Mouse (Mus musculus) frontal cortex, adult 2 months (tissue): ENCODE results near the gene Omt2a. TPM values are rescaled to one million over a fixed set of nuclear protein-coding genes. Genes with fewer than 3 reads are reported as not detected.
A peak's percentile ranks its signal among the peaks of the same experiment; 100 is the strongest.
"Not testable (repeated sequence)": the region's sequence is repeated elsewhere in the genome, so short reads cannot be mapped to it uniquely, and the experiment has no call there.

Source experiments
- DNase-seq, 2 experiments: peaks; one replicate each; pipeline ENCODE4 v3.0.0; 2022; ENCODE audit warnings: low spot score in 1 of 2; ENCODE audit errors: extremely low spot score in 1 of 2
- polyA plus RNA-seq: library from polyadenylated mRNA; depleted of rRNA; stranded (reverse); fragments of >200 nt; gene quantifications from 2 replicates; pipeline ENCODE4 v1.2.3, GENCODE M21; 2012; rRNA removed

Gene Omt2a
- polyA plus RNA-seq, 1 experiment, result not detected

- DNase-seq, result not testable (repeated sequence)
Measured at GRCm38 (mm10) chr9:78299143-78299542, 15.5 kb downstream of the Omt2a start.

GRCm38 (mm10) chr9:78298232-78298631 is 16.4 kb downstream of the Omt2a start:
- DNase-seq, result no peak

- DNase-seq, result peak in 1 of 2 experiments; percentile 66
Measured at GRCm38 (mm10) chr9:78296089-78296488, 18.5 kb downstream of the Omt2a start.

- not testable (repeated sequence) for DNase-seq
Measured at GRCm38 (mm10) chr9:78294781-78295180, 19.8 kb downstream of the Omt2a start.

- DNase-seq, result not testable (repeated sequence)
Measured at GRCm38 (mm10) chr9:78293683-78294082, 20.9 kb downstream of the Omt2a start.

- DNase-seq, result not testable (repeated sequence)
Measured at GRCm38 (mm10) chr9:78292462-78292861, 22.1 kb downstream of the Omt2a start.

- not testable (repeated sequence) for DNase-seq
Measured at GRCm38 (mm10) chr9:78289723-78290122, 24.9 kb downstream of the Omt2a start, which contains the start of gene Gm10639. Gene Gm10639, plus strand, starts transcription at chr9:78289923.

GRCm38 (mm10) chr9:78289063-78289462 is 25.5 kb downstream of the Omt2a start:
- not testable (repeated sequence) for DNase-seq

- not testable (repeated sequence) for DNase-seq
Measured at GRCm38 (mm10) chr9:78282002-78282711, 32.4 kb downstream of the Omt2a start.

GRCm38 (mm10) chr9:78270945-78271344 is 43.7 kb downstream of the Omt2a start:
- not testable (repeated sequence) for DNase-seq

Other genes starting within 250 kb of the Omt2a start
- 124 TPM in 2 replicates for gene Fbxo9, start 205.7 kb downstream of the Omt2a start, polyA plus RNA-seq
- gene Ick, start 205.6 kb downstream of the Omt2a start, polyA plus RNA-seq, result 15.6 and 16.2 TPM in 2 replicates
- gene Gsta4, start 132.0 kb downstream of the Omt2a start, polyA plus RNA-seq, result 90.2 and 94.2 TPM in 2 replicates
- not detected in 2 replicates for gene Gsta1, start 84.1 kb downstream of the Omt2a start, polyA plus RNA-seq
- gene Gm3776, start 57.7 kb downstream of the Omt2a start, polyA plus RNA-seq, result not detected in 2 replicates
- not detected in 2 replicates for gene Gm10639, start 24.9 kb downstream of the Omt2a start, polyA plus RNA-seq
- not detected in 2 replicates for gene Omt2b, start 12.8 kb upstream of the Omt2a start, polyA plus RNA-seq
- 0.21 TPM in 1 of 2 replicates, not detected in the other for gene Gsta2, start 41.0 kb upstream of the Omt2a start, polyA plus RNA-seq
- 0.18 TPM in 1 of 2 replicates, not detected in the other for gene Dppa5a, start 53.4 kb upstream of the Omt2a start, polyA plus RNA-seq
- gene Ooep, start 63.9 kb upstream of the Omt2a start, polyA plus RNA-seq, result 0.06 and 0.08 TPM in 2 replicates
- gene Ddx43, start 81.0 kb upstream of the Omt2a start, polyA plus RNA-seq, result 0.19 and 0.30 TPM in 2 replicates
- gene Cgas, start 128.4 kb upstream of the Omt2a start, polyA plus RNA-seq, result 0.59 and 0.90 TPM in 2 replicates
- gene Mto1, start 133.4 kb upstream of the Omt2a start, polyA plus RNA-seq, result 27.5 and 33.9 TPM in 2 replicates
- 0.68 and 0.80 TPM in 2 replicates for gene Gm17324, start 134.0 kb upstream of the Omt2a start, polyA plus RNA-seq
- 3,478 and 3,677 TPM in 2 replicates for gene Eef1a1, start 174.4 kb upstream of the Omt2a start, polyA plus RNA-seq